Mouse (Mus musculus) hindbrain, embryonic 12.5 days (tissue): ENCODE results near the gene Gm128. TPM values are rescaled to one million over a fixed set of nuclear protein-coding genes. Genes with fewer than 3 reads are reported as not detected.
A peak's percentile ranks its signal among the peaks of the same experiment; 100 is the strongest.

Source experiments
- ATAC-seq: fragments of 200-750 bp; cut with Nextera tagmentation; 2 replicates; pipeline ENCODE4 v1.8.0; 2017; ENCODE audit warnings: moderate TSS enrichment; ENCODE audit not compliant: low FRiP score
- H3K27ac ChIP-seq: fragments of 300-500 bp; sonication (generic); 2 replicates; pipeline ENCODE4 v1.5.1; 2016; ENCODE audit warnings: mild to moderate bottlenecking
- H3K27me3 ChIP-seq: fragments of 300-500 bp; sonication (generic); 2 replicates; pipeline ENCODE4 v1.6.1; 2016; ENCODE audit warnings: mild to moderate bottlenecking
- H3K36me3 ChIP-seq: fragments of 300-500 bp; sonication (generic); 2 replicates; pipeline ENCODE4 v1.6.1; 2016; ENCODE audit warnings: mild to moderate bottlenecking
- H3K4me1 ChIP-seq: fragments of 300-500 bp; sonication (generic); 2 replicates; pipeline ENCODE4 v1.6.1; 2016
- H3K4me2 ChIP-seq: fragments of 300-500 bp; sonication (generic); replicated peaks from 2 replicates; pipeline ENCODE4 v1.6.1; 2016; ENCODE audit warnings: mild to moderate bottlenecking
- H3K4me3 ChIP-seq: fragments of 300-500 bp; sonication (generic); 2 replicates; pipeline ENCODE4 v1.5.1; 2016; ENCODE audit warnings: mild to moderate bottlenecking
- H3K9ac ChIP-seq: fragments of 300-500 bp; sonication (generic); 2 replicates; pipeline ENCODE4 v1.6.1; 2016; ENCODE audit warnings: mild to moderate bottlenecking, moderate library complexity
- H3K9me3 ChIP-seq: fragments of 300-500 bp; sonication (generic); replicated peaks from 2 replicates; pipeline ENCODE4 v1.6.1; 2016; ENCODE audit warnings: mild to moderate bottlenecking
- WGBS: fragments of 180-500 bp; shearing (Covaris S2); methylation state at CpG from one replicate; pipeline ENCODE4 v1.1.7; 2016; 5-methylcytosine and 5-hydroxymethylcytosine counted together
- polyA plus RNA-seq: library from polyadenylated mRNA; unstranded; fragments of >200 nt; fragmentation: Nextera tagmentation; extraction: Ambion mirVana; gene quantifications from 2 replicates; pipeline ENCODE4 v1.2.1, GENCODE M21; 2016

Gm128 gene
- polyA plus RNA-seq, result 0.25 and 0.42 TPM in 2 replicates

DNA sequence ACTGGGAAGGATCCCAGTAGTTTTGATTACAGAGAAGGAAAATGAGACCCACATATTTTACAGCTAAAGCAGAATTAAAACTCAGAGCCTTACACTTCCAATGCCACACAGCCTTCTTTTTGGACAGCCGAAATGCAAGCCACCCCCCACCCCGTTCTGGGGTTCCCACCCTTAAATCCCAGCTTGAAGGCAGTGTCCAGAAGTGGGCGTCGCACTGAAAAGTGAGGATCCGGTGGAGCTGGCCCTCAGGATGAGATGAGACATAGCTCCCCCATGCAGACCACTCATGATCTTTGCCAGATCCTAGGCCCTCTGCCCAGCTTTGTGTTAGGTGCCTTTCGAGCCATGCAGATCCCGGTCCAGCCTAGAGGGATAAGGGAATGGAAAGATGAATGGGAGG, at the start of gene Gm128:
TSS of gene Gm128 (minus strand) at position 101 of the 400 bp plus-strand sequence.
- Histone ChIP-seq H3K9ac (no peak within 1 kb of the TSS), H3K27ac (no peak within 1 kb of the TSS), H3K4me2 (no peak within 1 kb of the TSS), H3K4me1 (no peaks in the 10 kb centered on the region), H3K4me3 (no peak within 1 kb of the TSS), H3K9me3 (no peaks in the 10 kb centered on the region), H3K36me3 (peaks cover 29% of the 10 kb centered on the region), H3K27me3 (no peaks in the 10 kb centered on the region)
- WGBS, result 81% methylated on average over 7 of the region's 7 CpGs
- no peak for ATAC-seq

DNA sequence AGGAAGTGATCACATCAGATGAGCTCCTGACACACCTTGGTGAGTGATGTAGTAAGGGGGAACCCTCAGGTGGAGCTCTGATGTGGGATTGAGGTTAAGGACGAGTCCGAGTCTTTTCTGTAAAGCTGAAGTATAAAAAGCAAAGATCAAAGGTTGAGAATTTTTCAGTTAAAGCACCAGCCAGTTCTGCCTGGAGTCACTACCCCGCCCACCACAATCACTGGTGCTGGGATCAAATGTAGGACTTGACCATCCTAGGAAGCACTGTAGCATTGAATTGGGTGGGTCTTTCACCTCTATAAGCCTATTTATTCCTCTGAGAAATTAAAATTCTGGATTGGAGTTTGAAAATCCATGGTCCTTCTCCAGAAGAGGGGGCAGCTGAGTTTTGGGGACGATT, 49.6 kb upstream of the Gm128 start:
- peaks cover 68% of the 10 kb centered on the region for H3K36me3 ChIP-seq
- no peaks in the 10 kb centered on the region for H3K9me3 ChIP-seq
- no peaks in the 10 kb centered on the region for H3K4me1 ChIP-seq
- WGBS, result 87% methylated on average over 4 of the region's 4 CpGs
- no peak overlapping the region for H3K9ac ChIP-seq
- H3K4me2 ChIP-seq, result no peak overlapping the region
- no peak overlapping the region for H3K4me3 ChIP-seq
- no peaks in the 10 kb centered on the region for H3K27me3 ChIP-seq
- no peak overlapping the region for H3K27ac ChIP-seq
- ATAC-seq, result no peak

DNA sequence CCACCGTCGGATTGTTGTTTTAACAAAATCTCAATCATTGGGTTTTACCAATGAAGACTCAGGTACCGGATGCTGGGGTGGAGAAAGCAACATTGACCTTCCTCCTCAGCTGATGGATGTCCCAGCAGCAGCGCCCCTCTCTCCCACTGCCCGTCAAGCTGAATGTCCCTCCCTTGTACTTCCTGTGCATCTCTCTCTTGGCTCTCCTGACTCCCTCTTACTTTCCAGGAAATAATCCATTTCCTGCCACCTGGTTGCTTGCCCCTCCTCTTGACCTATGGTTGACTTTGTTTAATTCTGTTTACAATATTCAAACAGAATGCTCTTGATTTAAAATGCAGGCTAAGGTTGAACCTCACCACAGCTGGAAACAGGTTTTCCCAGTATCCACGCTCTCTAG, 48.8 kb upstream of the Gm128 start:
- Histone ChIP-seq H3K4me2 (no peak overlapping the region), H3K36me3 (peaks cover 61% of the 10 kb centered on the region), H3K4me3 (no peak overlapping the region), H3K27me3 (no peaks in the 10 kb centered on the region), H3K27ac (no peak overlapping the region), H3K4me1 (no peaks in the 10 kb centered on the region; the same call in 1 of the 2 replicates), H3K9me3 (no peaks in the 10 kb centered on the region), H3K9ac (no peak overlapping the region)
- WGBS, result 81% methylated on average over 6 of the region's 6 CpGs
- no peak for ATAC-seq

DNA sequence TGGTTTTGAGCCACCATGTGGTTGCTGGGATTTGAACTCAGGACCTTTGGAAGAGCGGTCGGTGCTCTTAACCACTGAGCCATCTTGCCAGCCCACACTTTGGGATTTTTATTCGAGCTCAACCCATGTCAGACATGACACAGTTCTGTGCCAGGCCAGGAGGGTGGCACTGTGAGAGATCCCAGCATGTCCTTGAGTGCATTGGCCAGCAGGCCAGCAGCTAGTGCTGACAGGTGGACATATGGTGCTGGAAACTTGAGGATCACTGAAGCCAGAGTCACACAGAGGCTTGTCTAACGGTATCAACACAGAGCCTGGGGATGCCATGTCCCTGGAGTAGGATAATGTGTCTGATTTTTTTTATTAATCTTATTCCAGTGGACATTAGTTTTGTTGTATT, 48.0 kb upstream of the Gm128 start:
- H3K9ac ChIP-seq, result no peak overlapping the region
- 90% methylated on average over 4 of the region's 4 CpGs for WGBS
- H3K9me3 ChIP-seq, result no peaks in the 10 kb centered on the region
- H3K4me1 ChIP-seq, result peaks cover 6% of the 10 kb centered on the region
- H3K36me3 ChIP-seq, result peaks cover 53% of the 10 kb centered on the region
- H3K27ac ChIP-seq, result no peak overlapping the region
- H3K27me3 ChIP-seq, result no peaks in the 10 kb centered on the region
- H3K4me2 ChIP-seq, result no peak overlapping the region
- ATAC-seq, result no peak
- no peak overlapping the region for H3K4me3 ChIP-seq

DNA sequence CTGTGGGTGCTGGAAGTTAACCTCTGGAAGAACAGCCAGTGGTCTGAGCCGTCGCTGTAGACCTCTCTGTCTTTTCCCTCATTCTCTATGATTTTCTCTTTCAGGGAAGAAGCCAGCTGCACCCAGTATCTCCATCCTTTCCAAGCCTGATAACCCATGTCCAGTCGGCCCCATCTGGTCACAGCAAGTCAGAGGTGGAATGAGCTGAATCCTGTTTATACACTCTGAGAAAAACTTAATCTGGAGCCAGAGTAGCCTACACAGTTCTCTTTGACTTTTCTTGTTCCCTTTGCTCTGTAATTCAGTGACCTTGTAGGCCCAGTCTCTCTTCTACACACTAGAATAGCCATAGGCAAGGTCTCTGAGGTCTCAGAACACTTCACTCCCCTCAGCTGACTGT, 46.1 kb upstream of the Gm128 start:
- no peak for ATAC-seq
- Histone ChIP-seq H3K4me1 (peaks cover 17% of the 10 kb centered on the region), H3K4me3 (no peak overlapping the region), H3K4me2 (no peak overlapping the region), H3K36me3 (peaks cover 36% of the 10 kb centered on the region), H3K9me3 (no peaks in the 10 kb centered on the region), H3K27me3 (no peaks in the 10 kb centered on the region), H3K9ac (no peak overlapping the region), H3K27ac (no peak overlapping the region)
- WGBS, result 88% methylated on average over 3 of the region's 3 CpGs

DNA sequence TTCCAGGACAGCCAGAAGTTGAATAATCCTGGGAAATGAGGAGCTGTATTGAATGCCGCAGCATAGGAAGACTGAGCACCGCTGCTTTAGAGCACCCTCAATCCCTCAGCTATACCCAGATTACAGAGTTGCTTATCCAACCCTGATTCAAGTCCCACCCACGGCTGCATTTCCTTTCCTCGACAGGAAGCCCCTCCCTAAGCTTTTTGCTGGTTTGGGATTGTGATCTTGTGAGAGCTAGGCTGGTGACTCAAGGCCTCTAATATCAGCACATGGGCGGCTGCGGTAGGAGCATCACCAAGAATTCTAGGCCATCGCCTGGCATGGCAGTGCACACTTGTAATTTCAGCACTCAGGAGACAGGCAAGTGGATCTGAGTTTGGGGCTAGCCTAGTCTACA, 45.1 kb upstream of the Gm128 start:
- no peak overlapping the region for H3K27ac ChIP-seq
- WGBS, result 85% methylated on average over 7 of the region's 7 CpGs
- no peak for ATAC-seq
- no peaks in the 10 kb centered on the region for H3K27me3 ChIP-seq
- peaks cover 27% of the 10 kb centered on the region for H3K36me3 ChIP-seq
- H3K9me3 ChIP-seq, result no peaks in the 10 kb centered on the region
- no peak overlapping the region for H3K4me3 ChIP-seq
- no peak overlapping the region for H3K4me2 ChIP-seq
- no peak overlapping the region for H3K9ac ChIP-seq
- peaks cover 17% of the 10 kb centered on the region for H3K4me1 ChIP-seq

DNA sequence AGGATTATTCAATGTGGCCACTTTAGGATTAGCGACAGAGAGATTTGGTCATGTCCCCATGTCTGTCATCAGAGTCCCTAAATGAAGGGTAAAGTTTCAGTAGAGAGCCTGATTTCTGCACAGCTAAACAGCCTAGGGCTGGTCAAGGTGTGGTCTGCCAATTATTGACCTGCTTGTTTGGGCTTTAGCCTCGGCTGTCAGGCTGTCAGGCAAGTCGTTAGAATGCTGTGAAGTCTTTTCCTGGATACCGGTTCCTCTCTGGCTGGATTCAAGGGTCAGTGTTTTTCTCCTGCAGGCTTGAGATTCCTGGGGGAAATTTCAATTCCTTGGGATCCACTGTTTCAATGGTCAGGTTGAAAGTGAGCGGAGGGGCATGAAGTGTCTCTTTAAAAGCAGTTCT, 44.6 kb upstream of the Gm128 start:
- no peak for ATAC-seq
- WGBS, result 81% methylated on average over 5 of the region's 5 CpGs
- Histone ChIP-seq H3K4me3 (no peak overlapping the region), H3K36me3 (peaks cover 22% of the 10 kb centered on the region), H3K9ac (no peak overlapping the region), H3K27me3 (no peaks in the 10 kb centered on the region), H3K4me1 (peaks cover 18% of the 10 kb centered on the region), H3K4me2 (no peak overlapping the region), H3K9me3 (no peaks in the 10 kb centered on the region), H3K27ac (no peak overlapping the region)

DNA sequence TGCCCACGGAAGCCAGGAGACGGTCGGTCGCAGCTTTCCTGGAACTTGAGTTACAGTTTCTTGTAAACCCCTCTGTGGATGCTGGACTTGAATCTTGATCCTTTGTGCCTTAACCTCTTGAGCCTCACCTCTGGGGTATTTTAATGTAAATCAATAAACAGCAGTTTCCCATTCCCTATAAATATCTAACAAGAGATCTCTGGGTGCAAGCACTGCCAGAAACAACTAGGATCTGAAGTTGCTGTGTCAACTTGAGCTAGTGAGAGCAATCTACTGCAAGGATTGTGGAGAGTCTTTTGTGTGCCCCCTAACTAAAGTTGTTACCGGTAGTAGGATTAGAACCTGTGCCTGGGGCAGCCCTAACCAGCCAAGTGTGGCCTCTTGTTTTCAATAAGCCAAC, 44.0 kb upstream of the Gm128 start:
- Histone ChIP-seq H3K4me3 (no peak overlapping the region), H3K27ac (no peak overlapping the region), H3K9ac (no peak overlapping the region), H3K36me3 (peaks cover 16% of the 10 kb centered on the region), H3K9me3 (no peaks in the 10 kb centered on the region), H3K4me2 (no peak overlapping the region), H3K27me3 (no peaks in the 10 kb centered on the region), H3K4me1 (peaks cover 22% of the 10 kb centered on the region)
- no peak for ATAC-seq
- 96% methylated on average over 5 of the region's 5 CpGs for WGBS

DNA sequence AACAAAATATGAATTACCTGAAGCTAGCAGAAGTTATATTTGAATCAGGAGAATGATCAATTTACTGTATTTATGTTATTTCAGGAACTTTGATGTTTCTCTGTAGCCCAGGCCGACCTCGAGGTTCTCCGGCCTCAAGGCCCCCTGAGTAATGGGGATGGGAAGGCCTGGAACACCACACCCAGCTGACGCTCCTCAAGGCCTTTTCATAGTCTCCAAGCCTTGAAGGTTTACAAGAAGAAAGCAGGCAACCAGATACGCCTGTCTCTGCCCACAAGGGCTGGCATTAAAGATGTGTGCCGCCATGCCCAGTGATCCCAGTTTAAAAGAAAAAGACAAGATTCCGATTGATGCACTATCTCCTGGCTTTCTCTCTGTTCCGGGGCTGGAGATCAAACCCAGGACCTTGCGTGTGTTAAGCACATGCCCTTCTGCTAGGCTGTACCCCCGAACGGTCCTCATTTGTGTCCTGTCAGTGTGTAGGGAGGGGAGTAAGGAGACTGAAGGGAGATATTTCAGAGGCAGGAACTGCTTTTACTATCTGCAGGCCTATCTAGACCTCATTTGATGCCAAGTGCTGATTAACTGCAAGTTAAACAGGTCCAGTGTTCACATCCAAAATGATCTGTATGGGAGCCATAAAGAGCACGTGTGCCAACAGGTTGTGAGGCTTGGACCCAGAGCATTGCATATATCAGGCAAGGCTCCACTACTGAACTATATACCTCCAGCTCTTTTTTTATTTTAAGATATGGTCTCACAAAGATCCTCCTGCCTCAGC, 43.3 kb upstream of the Gm128 start:
- peak overlapping the region; percentile 69 for H3K4me3 ChIP-seq
- no peak for ATAC-seq
- H3K4me1 ChIP-seq, result peaks cover 24% of the 10 kb centered on the region
- peaks cover 16% of the 10 kb centered on the region for H3K36me3 ChIP-seq
- H3K9ac ChIP-seq, result no peak overlapping the region; the same call in 1 of the 2 replicates
- WGBS, result 87% methylated on average over 12 of the region's 12 CpGs
- no peaks in the 10 kb centered on the region for H3K9me3 ChIP-seq
- no peaks in the 10 kb centered on the region for H3K27me3 ChIP-seq
- no peak overlapping the region for H3K27ac ChIP-seq
- peak overlapping the region; percentile 68 for H3K4me2 ChIP-seq

DNA sequence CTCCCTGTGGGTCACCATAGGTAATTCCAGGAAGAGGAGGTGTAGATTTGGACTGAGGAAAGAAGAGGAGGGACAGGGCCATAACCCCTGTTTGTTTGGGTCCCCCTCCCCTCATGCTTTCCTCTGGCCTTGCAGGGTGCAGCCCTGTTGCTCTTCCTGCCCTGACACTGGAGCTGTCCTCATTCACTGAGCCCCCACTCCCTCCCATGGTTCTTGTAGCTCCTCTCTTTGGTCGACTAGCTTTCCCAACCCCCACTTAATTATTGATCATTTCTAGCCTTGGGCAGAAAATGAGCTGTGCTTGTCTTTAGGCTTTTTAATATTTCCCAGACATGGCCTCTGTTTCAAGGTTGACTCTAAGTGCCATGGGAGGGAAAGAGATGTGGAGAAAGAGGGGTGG, 42.7 kb upstream of the Gm128 start:
- H3K27me3 ChIP-seq, result no peaks in the 10 kb centered on the region
- H3K4me1 ChIP-seq, result peaks cover 27% of the 10 kb centered on the region
- ATAC-seq, result no peak
- peak overlapping the region; percentile 78 for H3K9ac ChIP-seq
- WGBS, result 5% methylated on average over 1 of the region's 1 CpGs
- no peak overlapping the region for H3K27ac ChIP-seq
- peak overlapping the region; percentile 68 for H3K4me2 ChIP-seq
- H3K9me3 ChIP-seq, result no peaks in the 10 kb centered on the region
- H3K4me3 ChIP-seq, result peak overlapping the region; percentile 69
- H3K36me3 ChIP-seq, result peaks cover 16% of the 10 kb centered on the region

DNA sequence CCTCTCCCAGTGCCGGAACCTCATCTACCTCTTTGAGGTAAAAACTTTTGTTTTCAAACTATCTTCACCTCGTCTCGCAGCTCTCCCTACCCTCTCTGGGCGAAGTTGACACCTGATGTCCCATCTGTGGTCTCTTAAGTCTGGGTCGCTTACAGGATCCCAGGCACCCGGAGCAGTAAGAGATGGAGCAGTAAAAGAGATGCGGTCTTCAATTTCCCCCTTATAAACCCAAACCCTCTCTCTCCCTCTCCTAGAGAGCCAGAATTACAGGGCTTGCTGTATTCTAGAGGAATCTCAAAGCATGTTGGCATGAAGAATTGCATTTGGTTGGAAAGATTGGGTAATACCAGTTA, 42.2 kb upstream of the Gm128 start:
- Histone ChIP-seq H3K4me1 (peaks cover 27% of the 10 kb centered on the region), H3K9me3 (no peaks in the 10 kb centered on the region), H3K9ac (peak overlapping the region; percentile 78), H3K36me3 (peaks cover 13% of the 10 kb centered on the region), H3K4me2 (peak overlapping the region; percentile 68), H3K4me3 (peak overlapping the region; percentile 69), H3K27me3 (no peaks in the 10 kb centered on the region), H3K27ac (peak overlapping the region; percentile 98)
- no peak for ATAC-seq
- 2% methylated on average over 7 of the region's 7 CpGs for WGBS

DNA sequence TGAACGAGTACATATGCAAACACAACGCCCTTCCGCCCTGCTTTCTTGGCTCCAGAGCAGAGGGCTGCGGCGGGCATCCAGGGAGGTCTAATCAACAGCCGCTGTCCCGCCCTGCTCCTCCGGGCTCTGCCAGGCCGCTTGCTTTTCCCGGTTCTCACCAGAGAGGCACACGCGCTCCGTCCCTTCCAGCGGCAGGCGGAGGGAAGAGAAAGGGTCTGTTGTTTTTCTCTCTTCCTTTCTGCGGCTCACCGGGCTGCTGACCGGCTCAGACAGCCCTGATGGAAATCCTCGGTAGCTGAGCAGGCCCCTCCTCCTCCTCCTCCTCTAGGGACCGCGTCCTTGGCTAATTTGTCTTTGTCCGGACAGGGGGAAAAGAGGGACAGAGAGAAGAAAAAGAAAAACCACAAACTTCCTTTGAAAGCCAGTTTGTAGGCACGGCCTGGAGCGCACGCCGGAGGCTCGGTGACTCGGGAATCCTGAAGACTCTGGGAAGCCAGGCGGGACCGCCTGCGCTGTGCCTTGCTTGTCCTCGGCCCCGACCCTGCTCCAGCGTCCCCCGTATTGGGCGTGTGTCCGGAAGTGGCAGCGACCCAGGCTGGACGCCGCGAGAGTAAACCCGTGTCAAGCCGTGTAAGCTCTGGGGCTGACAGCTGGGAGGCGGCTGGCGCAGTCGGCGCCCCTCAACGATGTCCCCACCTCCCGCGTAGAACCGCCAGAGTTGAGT, 41.6 kb upstream of the Gm128 start:
- ATAC-seq, result peak; percentile 74

More for the DNA sequence above, 41.6 kb upstream of the Gm128 start:
- peak overlapping the region; percentile 69 for H3K4me3 ChIP-seq
- H3K9ac ChIP-seq, result peak overlapping the region; percentile 78
- under 1% methylated on average over 50 of the region's 51 CpGs for WGBS
- no peaks in the 10 kb centered on the region for H3K27me3 ChIP-seq
- H3K4me1 ChIP-seq, result peaks cover 27% of the 10 kb centered on the region
- peaks cover 8% of the 10 kb centered on the region for H3K36me3 ChIP-seq
- H3K4me2 ChIP-seq, result peak overlapping the region; percentile 68
- H3K9me3 ChIP-seq, result no peaks in the 10 kb centered on the region
- H3K27ac ChIP-seq, result peak overlapping the region; percentile 98
